Mouse (Mus musculus): ENCODE results near the gene Tubg1.

The Tubg1 gene

DNA sequence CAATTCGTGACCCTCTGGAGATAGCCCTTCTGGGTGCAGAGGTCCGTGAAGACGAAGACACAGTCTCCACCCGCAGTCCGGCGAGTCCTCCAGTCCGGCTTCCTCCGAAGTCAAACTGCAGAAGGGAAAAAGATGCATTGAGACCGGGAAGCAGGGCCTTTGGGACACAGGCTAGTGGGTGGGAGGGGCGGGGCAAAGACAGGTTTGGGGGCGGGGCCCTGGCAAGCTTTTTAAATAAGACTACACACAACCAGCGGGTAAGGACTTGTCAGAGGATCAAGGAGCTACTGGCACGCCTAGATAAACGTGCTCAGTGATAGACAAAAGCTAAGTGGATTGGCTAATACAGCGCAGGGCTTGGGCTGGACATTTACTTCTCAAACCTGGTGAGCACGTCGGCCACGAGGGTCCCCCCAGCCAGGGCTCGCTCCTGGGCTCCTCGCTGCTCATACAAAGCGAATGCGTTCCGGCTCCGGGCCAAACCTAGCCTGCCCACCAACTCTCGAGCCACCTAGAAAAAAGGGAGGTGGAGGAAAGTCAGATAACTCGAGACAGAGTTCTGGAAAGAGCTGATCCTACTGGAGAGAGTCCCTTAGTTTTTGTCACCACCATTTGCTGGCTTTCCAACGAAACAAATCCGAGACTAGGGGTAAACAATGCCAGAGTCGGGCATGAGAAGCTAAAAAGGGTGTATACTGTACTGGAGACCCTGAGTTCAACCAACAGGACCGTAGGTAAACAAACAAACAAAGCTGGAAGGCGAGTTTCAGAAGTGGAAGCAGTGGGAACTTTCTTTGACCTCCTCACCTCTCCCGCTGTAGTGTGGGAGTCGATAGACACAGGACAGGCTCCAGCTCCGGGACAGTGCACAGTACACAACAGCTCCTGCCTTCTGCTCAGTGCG is 45.2 kb downstream of the Tubg1 start:
- DNase-seq (ENCODE audit: low read depth in 2 of 2, low spot score in 2 of 2) = no peak

DNA sequence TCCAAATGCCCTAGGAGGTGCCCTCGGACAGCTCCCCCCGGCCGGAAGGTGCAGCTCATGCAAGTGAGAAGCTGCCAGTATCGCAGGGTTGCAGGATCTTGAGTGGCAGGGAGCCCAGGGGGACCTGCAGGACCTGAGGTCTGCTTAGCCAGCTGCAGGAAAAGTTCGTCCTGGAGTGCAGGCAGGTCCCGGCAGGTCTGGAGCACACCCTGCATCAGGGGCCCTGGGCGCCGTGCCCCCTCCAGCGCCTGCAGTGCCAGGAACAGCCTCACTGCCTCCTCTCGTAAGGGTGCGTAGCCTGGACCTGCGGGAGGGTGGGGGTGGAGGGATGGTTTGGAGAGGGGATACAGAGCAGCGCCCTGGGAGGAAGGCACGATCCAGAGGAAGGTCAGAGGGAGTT is 46.6 kb downstream of the Tubg1 start:
- DNase-seq (ENCODE audit: low read depth in 2 of 2, low spot score in 2 of 2) = no peak

DNA sequence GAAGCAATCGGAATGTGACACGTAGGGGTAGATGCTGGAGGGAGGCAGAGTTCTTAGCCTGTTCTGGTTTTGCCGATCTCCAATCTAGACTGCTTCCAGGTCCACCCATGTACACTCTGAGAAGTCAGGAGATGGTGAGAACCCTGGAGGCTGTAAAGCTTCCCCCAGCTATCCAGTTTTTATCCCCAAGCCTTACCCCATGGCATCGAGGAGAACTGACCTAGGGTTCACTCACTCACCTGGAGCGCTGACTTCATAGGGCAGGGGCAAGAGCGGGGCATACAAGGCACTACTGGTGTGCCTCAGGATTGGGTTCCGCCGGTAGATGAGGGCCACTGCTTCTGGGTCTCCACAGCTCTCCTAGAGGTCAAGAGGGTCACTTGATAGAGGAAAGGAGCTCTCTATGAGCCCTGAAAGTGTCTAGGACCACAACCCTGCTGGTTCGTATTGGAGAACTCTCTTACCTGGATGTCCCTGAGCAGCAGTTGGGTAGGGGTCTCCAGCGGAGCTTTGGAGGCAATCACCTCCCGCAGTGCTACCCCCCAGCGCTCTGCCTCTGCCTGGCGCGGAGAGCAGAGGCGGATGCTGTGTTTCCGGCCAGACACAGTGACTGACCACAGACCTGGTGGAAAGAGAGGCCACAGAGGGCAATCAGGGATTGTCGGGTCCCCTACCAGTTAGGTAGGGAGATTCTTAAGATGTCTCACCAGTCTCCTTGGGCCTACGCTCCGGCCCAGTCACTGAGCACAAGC is 47.6 kb downstream of the Tubg1 start:
- no peak for DNase-seq (ENCODE audit: low read depth in 2 of 2, low spot score in 2 of 2)

DNA sequence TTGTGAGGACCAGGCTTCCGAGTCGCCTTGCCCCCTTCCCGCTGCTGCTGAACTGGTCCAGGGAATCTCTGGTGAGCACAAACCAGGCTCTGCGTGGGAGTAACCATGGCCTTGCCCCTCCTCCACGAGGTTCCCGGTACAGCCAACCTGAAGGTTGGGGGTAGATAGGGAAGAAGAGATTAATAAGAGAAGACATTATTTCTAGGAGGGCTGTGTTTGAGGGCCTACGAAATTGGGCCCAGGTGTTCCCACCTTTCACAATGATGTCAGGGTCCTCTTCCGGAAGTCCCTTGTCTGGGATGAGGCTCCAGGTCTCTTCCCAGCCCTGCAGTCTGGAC is 48.2 kb downstream of the Tubg1 start:
- DNase-seq (ENCODE audit: low read depth in 2 of 2, low spot score in 2 of 2) = no peak

DNA sequence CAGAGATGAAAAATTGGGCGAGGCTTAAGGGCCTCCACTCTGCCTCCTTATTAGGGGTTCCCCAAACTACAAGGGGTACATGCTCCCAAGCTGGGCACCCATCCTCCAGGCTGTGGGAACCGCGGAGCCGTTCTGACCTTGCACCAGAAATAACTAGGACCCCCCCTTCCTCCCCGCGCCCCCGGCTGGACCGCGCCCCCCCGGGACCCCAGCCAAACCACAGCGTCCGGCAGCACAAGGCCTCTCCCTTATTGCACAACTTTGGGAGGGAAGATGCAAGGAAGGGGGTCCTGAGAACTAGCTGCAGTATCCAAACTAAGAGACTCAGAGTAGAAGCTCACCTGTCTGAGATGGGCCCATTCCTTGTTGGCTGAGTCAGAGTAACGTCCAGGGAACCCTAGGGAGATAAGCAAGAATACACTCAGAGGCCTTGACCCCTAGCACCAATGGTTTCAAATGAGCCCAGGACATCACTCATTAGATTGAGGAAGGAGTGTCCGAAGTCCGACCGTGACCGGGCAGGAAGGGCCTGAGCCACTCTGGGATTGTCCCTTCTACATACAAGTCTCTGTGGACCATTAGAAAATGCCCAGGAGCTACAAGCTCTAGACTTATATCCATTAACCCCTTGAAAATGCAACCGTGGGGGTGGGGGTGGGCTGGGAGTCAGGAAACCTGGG is 48.7 kb downstream of the Tubg1 start:
- no peak for DNase-seq (ENCODE audit: low read depth in 2 of 2, low spot score in 2 of 2)

- no peak for DNase-seq (ENCODE audit: low read depth in 2 of 2, low spot score in 2 of 2)
These were observed 49.8 kb downstream of the Tubg1 start for GRCm38 (mm10) chr11:101169301-101170107.

DNA sequence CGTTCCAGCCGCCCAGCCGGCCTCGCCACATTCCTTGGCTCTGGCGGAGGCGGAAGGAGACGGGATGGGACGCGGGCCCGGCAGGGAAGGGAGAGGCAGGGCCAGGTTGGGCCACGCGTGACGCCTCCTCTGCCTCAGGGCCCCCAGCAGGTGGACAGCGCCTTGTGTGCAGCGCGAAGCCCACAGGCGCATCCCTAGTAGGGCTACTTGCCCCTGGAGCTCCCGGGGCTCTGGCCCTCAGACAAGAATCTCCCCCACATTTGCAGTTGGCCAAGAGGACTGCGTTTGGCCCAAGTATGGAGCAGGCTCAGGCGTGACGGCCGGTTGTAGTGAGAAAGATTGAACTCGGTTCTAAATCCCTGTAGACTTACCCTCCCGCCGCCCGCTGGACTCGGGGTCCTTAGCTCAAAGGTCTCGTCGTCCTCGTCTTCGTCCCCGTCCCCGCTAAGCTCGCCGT is 50.6 kb downstream of the Tubg1 start, which contains the start of gene Cntnap1:
TSS of gene Cntnap1 (plus strand) at position 170 of the 457 bp plus-strand sequence.
- DNase-seq (ENCODE audit: low read depth in 2 of 2, low spot score in 2 of 2) = no peak

GRCm38 (mm10) chr11:101170811-101171610 is 51.3 kb downstream of the Tubg1 start, which contains the start of gene Plekhh3:
TSS of gene Plekhh3 (minus strand) at chr11:101171351.
- DNase-seq (ENCODE audit: low read depth in 2 of 2, low spot score in 2 of 2) = peak; percentile 56 to 59

DNA sequence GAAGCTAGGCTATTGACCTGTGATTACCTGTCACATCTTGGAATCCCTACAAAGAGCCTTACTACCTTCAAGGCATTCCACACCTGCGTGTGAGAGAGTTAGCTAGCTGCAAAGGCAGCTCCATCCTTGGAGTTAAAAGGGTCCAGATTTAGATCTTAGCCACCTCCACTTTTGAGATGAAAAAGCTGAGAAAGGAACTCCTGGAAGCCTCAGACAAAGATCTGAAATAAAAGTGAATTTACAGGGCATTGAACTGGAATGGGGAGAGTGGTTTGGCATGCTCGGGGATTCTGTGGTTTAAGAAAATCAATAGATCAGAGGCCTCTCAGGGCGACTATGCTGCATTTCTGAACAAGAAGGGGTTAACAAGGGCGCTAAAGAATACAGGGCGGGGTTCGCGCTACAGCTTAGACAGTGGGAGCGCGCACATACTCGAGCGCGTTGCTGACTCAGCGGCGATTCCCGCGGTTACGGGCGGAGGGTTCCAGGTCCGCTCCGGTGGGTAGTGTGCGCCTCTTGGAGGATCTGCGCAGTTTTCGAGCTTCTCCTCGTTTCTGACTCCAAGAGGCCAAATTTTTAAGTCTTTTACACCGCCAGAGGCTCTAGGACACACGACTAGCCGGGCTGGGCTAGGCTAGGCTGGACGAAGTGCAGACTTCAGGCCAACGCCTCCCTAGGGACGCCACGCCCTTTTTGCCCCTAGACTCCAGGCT is 52.1 kb downstream of the Tubg1 start:
- no peak for DNase-seq (ENCODE audit: low read depth in 2 of 2, low spot score in 2 of 2)

GRCm38 (mm10) chr11:101172434-101172815 is 52.7 kb downstream of the Tubg1 start:
- DNase-seq (ENCODE audit: low read depth in 2 of 2, low spot score in 2 of 2) = no peak

- no peak for DNase-seq (ENCODE audit: low read depth in 2 of 2, low spot score in 2 of 2)
These were observed 53.4 kb downstream of the Tubg1 start for GRCm38 (mm10) chr11:101173112-101173511.

DNA sequence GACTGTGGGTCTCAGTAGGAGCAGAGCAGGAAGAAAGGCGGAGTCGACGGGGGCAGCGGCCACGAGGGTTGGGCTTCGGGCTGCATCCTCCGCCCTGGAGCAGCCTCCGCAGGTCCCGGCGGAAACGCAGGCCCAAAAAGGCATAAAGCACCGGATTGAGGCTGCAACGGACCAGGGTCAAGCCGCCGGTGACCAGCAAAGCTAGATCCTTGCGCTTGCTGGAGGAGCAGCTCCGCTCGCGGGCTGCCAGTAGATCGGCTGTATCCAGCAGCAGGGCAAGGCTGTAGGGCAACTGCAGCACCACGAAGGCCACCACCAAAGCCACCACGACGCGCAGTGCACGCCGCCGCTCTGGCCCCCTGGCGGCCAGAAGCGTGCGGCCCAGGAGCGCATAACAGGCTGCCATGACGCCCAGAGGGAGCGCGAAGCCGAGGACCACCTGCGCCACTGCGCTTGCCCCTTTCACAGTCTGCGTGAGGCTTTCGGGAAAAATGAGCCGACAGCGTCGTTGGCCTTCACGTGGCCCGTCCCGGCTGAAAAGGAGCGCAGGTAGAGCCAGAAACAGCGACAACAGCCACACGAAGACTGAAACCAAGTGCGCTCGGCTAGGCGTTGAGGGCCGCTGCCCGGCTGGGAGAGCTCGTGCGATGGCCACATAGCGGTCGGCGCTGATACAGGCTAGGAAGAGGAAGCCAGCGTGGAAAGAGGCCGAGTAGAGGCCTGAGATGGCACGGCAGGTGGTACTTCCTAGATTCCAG is 54.1 kb downstream of the Tubg1 start:
- DNase-seq (ENCODE audit: low read depth in 2 of 2, low spot score in 2 of 2) = peak; percentile 67 to 71

GRCm38 (mm10) chr11:101174389-101174745 is 54.6 kb downstream of the Tubg1 start:
- no peak for DNase-seq (ENCODE audit: low read depth in 2 of 2, low spot score in 2 of 2)

- no peak for DNase-seq (ENCODE audit: low read depth in 2 of 2, low spot score in 2 of 2)
These were observed 55.3 kb downstream of the Tubg1 start, which contains the start of gene Ccr10 for GRCm38 (mm10) chr11:101174851-101175628. TSS of gene Ccr10 (minus strand) at chr11:101175443.

GRCm38 (mm10) chr11:101175636-101176116 is 55.9 kb downstream of the Tubg1 start:
- DNase-seq (ENCODE audit: low read depth in 2 of 2, low spot score in 2 of 2) = no peak
